In the genomic region with DNA sequence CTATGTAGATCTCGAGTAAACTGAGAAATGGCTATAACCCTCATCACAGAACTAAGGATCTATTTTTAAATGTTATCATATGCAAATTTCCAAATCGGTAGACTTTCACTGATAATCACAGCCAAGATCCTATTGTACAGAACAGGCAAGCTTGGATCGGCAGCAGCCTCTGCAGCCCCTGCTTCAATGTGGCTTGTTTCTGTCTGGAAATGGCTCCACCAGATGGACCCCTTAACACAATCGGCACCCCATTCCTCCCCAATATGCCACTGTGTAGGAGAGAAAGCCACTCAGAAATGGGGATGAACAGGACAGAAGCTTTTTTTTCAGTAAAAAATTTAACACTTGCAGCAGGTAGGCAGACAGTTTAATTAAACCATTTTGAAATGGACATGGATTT, we compare ENCODE assay signal across 10 mouse cellular contexts.
"Had no signal": no experiment of that assay in that cellular context is flagged by ENCODE, and none has a peak within 500 bp of the region (broad histone marks: within the 10 kb centered on the region; RNA-seq: fewer than 3 reads in every experiment).

No protein-coding gene starts in this region.

- H3K9ac ChIP-seq: limb, embryonic 15.5 days; liver, embryonic 13.5 days; liver, postnatal 0 days; lung, embryonic 15.5 days; midbrain, embryonic 13.5 days had no signal

- DNase-seq: kidney, adult 18-20 months; kidney, postnatal 25 days; liver, embryonic 13.5 days; liver, postnatal 0 days; lung, postnatal 36 days; right cerebral cortex, postnatal 14 days; thymus, postnatal 4 days had no signal

- H3K4me1 ChIP-seq: limb, embryonic 15.5 days; liver, embryonic 13.5 days; lung, embryonic 15.5 days; midbrain, embryonic 13.5 days had no signal

- H3K36me3 ChIP-seq: limb, embryonic 15.5 days; liver, embryonic 13.5 days; lung, embryonic 15.5 days; midbrain, embryonic 13.5 days had no signal

- H3K27me3 ChIP-seq: limb, embryonic 15.5 days; liver, embryonic 13.5 days; lung, embryonic 15.5 days; midbrain, embryonic 13.5 days had no signal

- ATAC-seq: liver, postnatal 0 days; midbrain, embryonic 13.5 days had no signal

- H3K4me3 ChIP-seq: limb, embryonic 15.5 days; liver, embryonic 13.5 days; lung, embryonic 15.5 days; midbrain, embryonic 13.5 days had no signal

- H3K9me3 ChIP-seq: limb, embryonic 15.5 days; liver, embryonic 13.5 days; lung, embryonic 15.5 days; midbrain, embryonic 13.5 days had no signal

- H3K4me2 ChIP-seq: limb, embryonic 15.5 days; liver, embryonic 13.5 days; lung, embryonic 15.5 days; midbrain, embryonic 13.5 days had no signal

- H3K27ac ChIP-seq: limb, embryonic 15.5 days; liver, embryonic 13.5 days; lung, embryonic 15.5 days; midbrain, embryonic 13.5 days had no signal
